Mouse (Mus musculus): ENCODE data around the gene Acin1.

- TF ChIP-seq CTCF (IDR thresholded peaks at IDR 0.05; ENCODE audit: control insufficient read depth, insufficient read depth, insufficient read length) (no peak), MAX (IDR thresholded peaks at IDR 0.05) (no peak), MYOG (IDR thresholded peaks at IDR 0.05; ENCODE audit: control insufficient read depth, extremely low read depth, insufficient read length) (no peak), USF1 (IDR thresholded peaks at IDR 0.05; ENCODE audit: low read depth) (no peak), MYOD1 (IDR thresholded peaks at IDR 0.05; ENCODE audit: control insufficient read depth, insufficient read length, low read depth) (no peak), CEBPB (IDR thresholded peaks at IDR 0.05; ENCODE audit: low read depth) (no peak), FOSL1 (IDR thresholded peaks at IDR 0.05; ENCODE audit: insufficient read depth, low read length, poor library complexity, severe bottlenecking) (no peak)
Measured at GRCm38 (mm10) chr14:54712074-54712473, 25.3 kb upstream of the Acin1 start, which contains the start of gene Cebpe.

Measured in C2C12 (cell line).